Mouse (Mus musculus) kidney, adult 2 months (tissue): Measurements from ENCODE around the gene Ahnak2. TPM values are rescaled to one million over a fixed set of nuclear protein-coding genes. Genes with fewer than 3 reads are reported as not detected.

Experiments used
- DNase-seq: peaks from one replicate; pipeline ENCODE4 v3.0.0; 2021
- H3K27ac ChIP-seq: fragments of 200-500 bp; 2 replicates; pipeline ENCODE4 v1.5.1; 2012; ENCODE audit warnings: low read depth, low read length, control low read depth, inconsistent platforms; ENCODE audit not compliant: insufficient read depth
- H3K27me3 ChIP-seq: fragments of 200-500 bp; replicated peaks from 2 replicates; pipeline ENCODE4 v1.6.1; 2012; ENCODE audit warnings: mild to moderate bottlenecking, moderate library complexity, low read length, inconsistent platforms; ENCODE audit not compliant: control insufficient read depth, insufficient read depth
- H3K36me3 ChIP-seq: fragments of 200-500 bp; 2 replicates; pipeline ENCODE4 v1.6.1; 2012; ENCODE audit warnings: mild to moderate bottlenecking, moderate library complexity, low read length, inconsistent platforms; ENCODE audit not compliant: control insufficient read depth, insufficient read depth
- H3K4me1 ChIP-seq: fragments of 200-500 bp; 2 replicates; pipeline ENCODE4 v1.6.1; 2011; ENCODE audit warnings: low read length; ENCODE audit not compliant: control insufficient read depth, insufficient read depth
- H3K4me3 ChIP-seq: fragments of 200-500 bp; 2 replicates; pipeline ENCODE4 v1.5.1; 2011; ENCODE audit warnings: mild to moderate bottlenecking, low read depth, low read length, control low read depth; ENCODE audit not compliant: insufficient read depth
- CTCF ChIP-seq: fragments of 200-500 bp; conservative IDR thresholded peaks from 2 replicates; pipeline ENCODE4 v1.5.1; 2011; ENCODE audit warnings: low read depth, mild to moderate bottlenecking, control low read depth, low read length, moderate library complexity, mixed read lengths; ENCODE audit not compliant: insufficient read depth, insufficient read length
- POLR2A ChIP-seq: fragments of 200-500 bp; IDR thresholded peaks from one replicate; pipeline ENCODE4 v1.6.1; 2011; ENCODE audit warnings: low read depth, low read length, control low read depth
- WGBS: fragments of 180-500 bp; shearing (Covaris S2); methylation state at CpG from one replicate; pipeline ENCODE4 v1.1.7; 2018; 5-methylcytosine and 5-hydroxymethylcytosine counted together
- polyA plus RNA-seq: library from polyadenylated mRNA; depleted of rRNA; stranded (reverse); fragments of >200 nt; gene quantifications from 2 replicates; pipeline ENCODE4 v1.2.3, GENCODE M21; 2012

Ahnak2 gene
- polyA plus RNA-seq, 1 experiment, result 0.70 TPM

- Histone ChIP-seq H3K27me3 (no peaks in the 10 kb centered on the region), H3K27ac (peak overlapping the region; percentile 82), H3K36me3 (no peaks in the 10 kb centered on the region), H3K4me1 (peaks cover 14% of the 10 kb centered on the region; the same call in 1 of the 2 replicates), H3K4me3 (peak overlapping the region; percentile 94)
- WGBS, result under 1% methylated on average over 51 of the region's 51 CpGs
- DNase-seq, result no peak
- TF ChIP-seq CTCF (no peak), POLR2A (no peak)
Measured at GRCm38 (mm10) chr12:112828501-112829243, 26.2 kb upstream of the Ahnak2 start.

- Histone ChIP-seq H3K4me3 (no peak overlapping the region), H3K27me3 (no peaks in the 10 kb centered on the region), H3K36me3 (no peaks in the 10 kb centered on the region; the same call in 1 of the 2 replicates), H3K27ac (no peak overlapping the region), H3K4me1 (peaks cover 19% of the 10 kb centered on the region; the same call in 1 of the 2 replicates)
- no peak for TF ChIP-seq POLR2A
- TF ChIP-seq CTCF, result no peak
- 80% methylated on average over 5 of the region's 5 CpGs for WGBS
- no peak for DNase-seq
Measured at GRCm38 (mm10) chr12:112825901-112826300, 23.4 kb upstream of the Ahnak2 start.

- no peak for TF ChIP-seq CTCF
- no peak for TF ChIP-seq POLR2A
- WGBS, result 53% methylated on average over 4 of the region's 4 CpGs
- H3K27ac ChIP-seq, result peak overlapping the region; percentile 13; the same call in 1 of the 2 replicates
- peaks cover 20% of the 10 kb centered on the region; the same call in 1 of the 2 replicates for H3K4me1 ChIP-seq
- H3K27me3 ChIP-seq, result no peaks in the 10 kb centered on the region
- H3K36me3 ChIP-seq, result no peaks in the 10 kb centered on the region; the same call in 1 of the 2 replicates
- no peak for DNase-seq
- H3K4me3 ChIP-seq, result no peak overlapping the region
Measured at GRCm38 (mm10) chr12:112823221-112823620, 20.8 kb upstream of the Ahnak2 start.

- Histone ChIP-seq H3K36me3 (no peaks in the 10 kb centered on the region; the same call in 1 of the 2 replicates), H3K4me1 (peaks cover 18% of the 10 kb centered on the region; the same call in 1 of the 2 replicates), H3K4me3 (no peak overlapping the region), H3K27me3 (no peaks in the 10 kb centered on the region), H3K27ac (no peak overlapping the region)
- DNase-seq, result no peak
- TF ChIP-seq POLR2A (no peak), CTCF (no peak)
- 52% methylated on average over 2 of the region's 2 CpGs for WGBS
Measured at GRCm38 (mm10) chr12:112822676-112823075, 20.2 kb upstream of the Ahnak2 start.

- no peak for DNase-seq
- WGBS, result 76% methylated on average over 4 of the region's 4 CpGs
- peak overlapping the region; percentile 28; the same call in 1 of the 2 replicates for H3K27ac ChIP-seq
- no peak overlapping the region for H3K4me3 ChIP-seq
- peaks cover 18% of the 10 kb centered on the region; the same call in 1 of the 2 replicates for H3K4me1 ChIP-seq
- H3K36me3 ChIP-seq, result no peaks in the 10 kb centered on the region; the same call in 1 of the 2 replicates
- no peaks in the 10 kb centered on the region for H3K27me3 ChIP-seq
- TF ChIP-seq CTCF (no peak), POLR2A (no peak)
Measured at GRCm38 (mm10) chr12:112821974-112822373, 19.5 kb upstream of the Ahnak2 start.

- DNase-seq, result no peak
- no peaks in the 10 kb centered on the region; the same call in 1 of the 2 replicates for H3K36me3 ChIP-seq
- H3K27ac ChIP-seq, result no peak overlapping the region
Measured at GRCm38 (mm10) chr12:112821216-112821615, 18.8 kb upstream of the Ahnak2 start.

GRCm38 (mm10) chr12:112820401-112820999 lies 18.0 kb upstream of the Ahnak2 start:
- TF ChIP-seq CTCF, result no peak
- TF ChIP-seq POLR2A, result no peak
- Histone ChIP-seq H3K27ac (no peak overlapping the region), H3K4me1 (peaks cover 18% of the 10 kb centered on the region; the same call in 1 of the 2 replicates), H3K27me3 (no peaks in the 10 kb centered on the region), H3K4me3 (no peak overlapping the region), H3K36me3 (no peaks in the 10 kb centered on the region; the same call in 1 of the 2 replicates)
- DNase-seq, result no peak
- WGBS, result 77% methylated on average over 12 of the region's 12 CpGs

More at GRCm38 (mm10) chr12:112821216-112821615, 18.8 kb upstream of the Ahnak2 start:
- Histone ChIP-seq H3K4me3 (no peak overlapping the region), H3K4me1 (peaks cover 18% of the 10 kb centered on the region; the same call in 1 of the 2 replicates), H3K27me3 (no peaks in the 10 kb centered on the region)
- TF ChIP-seq POLR2A (no peak), CTCF (no peak)
- 69% methylated on average over 1 of the region's 1 CpGs for WGBS
